Mouse (Mus musculus) forebrain, embryonic 15.5 days (tissue): ENCODE data around the gene Rnf180. TPM values are rescaled to one million over a fixed set of nuclear protein-coding genes. Genes with fewer than 3 reads are reported as not detected.
A peak's percentile ranks its signal among the peaks of the same experiment; 100 is the strongest.

Source experiments
- ATAC-seq: fragments of 200-750 bp; cut with Nextera tagmentation; replicated peaks from 2 replicates; pipeline ENCODE4 v1.8.0; 2017; ENCODE audit warnings: mild to moderate bottlenecking, moderate TSS enrichment, moderate library complexity
- H3K27ac ChIP-seq: fragments of 300-500 bp; sonication (generic); replicated peaks from 2 replicates; pipeline ENCODE4 v1.5.1; 2015; ENCODE audit warnings: mild to moderate bottlenecking, inconsistent platforms
- H3K27me3 ChIP-seq: fragments of 300-500 bp; sonication (generic); 2 replicates; pipeline ENCODE4 v1.6.1; 2015; ENCODE audit warnings: inconsistent platforms
- H3K36me3 ChIP-seq: fragments of 300-500 bp; sonication (generic); 2 replicates; pipeline ENCODE4 v1.6.1; 2015; ENCODE audit warnings: mild to moderate bottlenecking, inconsistent platforms
- H3K4me1 ChIP-seq: fragments of 300-500 bp; sonication (generic); 2 replicates; pipeline ENCODE4 v1.6.1; 2015; ENCODE audit warnings: inconsistent platforms
- H3K4me2 ChIP-seq: fragments of 300-500 bp; sonication (generic); replicated peaks from 2 replicates; pipeline ENCODE4 v1.6.1; 2015; ENCODE audit warnings: mild to moderate bottlenecking, inconsistent platforms
- H3K4me3 ChIP-seq: fragments of 300-500 bp; sonication (generic); 2 replicates; pipeline ENCODE4 v1.5.1; 2015; ENCODE audit warnings: mild to moderate bottlenecking, inconsistent platforms
- H3K9ac ChIP-seq: fragments of 300-500 bp; sonication (generic); replicated peaks from 2 replicates; pipeline ENCODE4 v1.6.1; 2015; ENCODE audit warnings: mild to moderate bottlenecking, inconsistent platforms
- H3K9me3 ChIP-seq: fragments of 300-500 bp; sonication (generic); 2 replicates; pipeline ENCODE4 v1.6.1; 2016; ENCODE audit warnings: inconsistent platforms
- WGBS: fragments of 180-500 bp; shearing (Covaris S2); methylation state at CpG from one replicate; pipeline ENCODE4 v1.1.7; 2015; ENCODE audit warnings: mixed read lengths; 5-methylcytosine and 5-hydroxymethylcytosine counted together
- polyA plus RNA-seq: library from polyadenylated mRNA; unstranded; fragments of >200 nt; fragmentation: Nextera tagmentation; extraction: Ambion mirVana; gene quantifications from 2 replicates; pipeline ENCODE4 v1.2.1, GENCODE M21; 2015

Gene Rnf180
- polyA plus RNA-seq, 1 experiment from 2014 or later, result 43.7 TPM

- 67% methylated on average over 14 of the region's 14 CpGs for WGBS
- peak; percentile 42 for ATAC-seq
- H3K4me3 ChIP-seq, result peak overlapping the region; percentile 26
- H3K27ac ChIP-seq, result peak overlapping the region; percentile 87
- H3K36me3 ChIP-seq, result peaks cover 5% of the 10 kb centered on the region; the same call in 1 of the 2 replicates
- H3K4me1 ChIP-seq, result peaks cover 22% of the 10 kb centered on the region
- H3K9ac ChIP-seq, result peak overlapping the region; percentile 2
- H3K4me2 ChIP-seq, result peak overlapping the region; percentile 27
- no peaks in the 10 kb centered on the region for H3K27me3 ChIP-seq
- H3K9me3 ChIP-seq, result no peaks in the 10 kb centered on the region
These were observed 45.0 kb downstream of the Rnf180 start for GRCm38 (mm10) chr13:105249599-105249998.

- ATAC-seq, result no peak
- peaks cover 22% of the 10 kb centered on the region for H3K4me1 ChIP-seq
- H3K4me2 ChIP-seq, result peak overlapping the region; percentile 35
- WGBS, result 64% methylated on average over 6 of the region's 6 CpGs
- H3K27me3 ChIP-seq, result no peaks in the 10 kb centered on the region
- H3K36me3 ChIP-seq, result peaks cover 6% of the 10 kb centered on the region; the same call in 1 of the 2 replicates
- no peaks in the 10 kb centered on the region for H3K9me3 ChIP-seq
- no peak overlapping the region for H3K9ac ChIP-seq
- peak overlapping the region; percentile 26 for H3K4me3 ChIP-seq
- H3K27ac ChIP-seq, result no peak overlapping the region
These were observed 46.9 kb downstream of the Rnf180 start for GRCm38 (mm10) chr13:105247691-105248090.

GRCm38 (mm10) chr13:105240810-105241209 lies 53.8 kb downstream of the Rnf180 start:
- 67% methylated on average over 2 of the region's 2 CpGs for WGBS
- no peak for ATAC-seq

GRCm38 (mm10) chr13:105227126-105227525 lies 67.5 kb downstream of the Rnf180 start:
- Histone ChIP-seq H3K27me3 (no peaks in the 10 kb centered on the region), H3K27ac (no peak overlapping the region), H3K4me2 (no peak overlapping the region), H3K36me3 (no peaks in the 10 kb centered on the region), H3K4me3 (no peak overlapping the region), H3K9me3 (no peaks in the 10 kb centered on the region), H3K4me1 (no peaks in the 10 kb centered on the region), H3K9ac (no peak overlapping the region)
- no peak for ATAC-seq
- WGBS, result 71% methylated on average over 4 of the region's 4 CpGs

More at GRCm38 (mm10) chr13:105240810-105241209, 53.8 kb downstream of the Rnf180 start:
- H3K4me3 ChIP-seq, result no peak overlapping the region
- no peaks in the 10 kb centered on the region for H3K4me1 ChIP-seq
- no peak overlapping the region for H3K27ac ChIP-seq
- no peak overlapping the region for H3K4me2 ChIP-seq
- no peak overlapping the region for H3K9ac ChIP-seq
- H3K9me3 ChIP-seq, result no peaks in the 10 kb centered on the region
- no peaks in the 10 kb centered on the region for H3K27me3 ChIP-seq
- peaks cover 6% of the 10 kb centered on the region; the same call in 1 of the 2 replicates for H3K36me3 ChIP-seq

GRCm38 (mm10) chr13:105224048-105224447 lies 70.6 kb downstream of the Rnf180 start:
- Histone ChIP-seq H3K27me3 (no peaks in the 10 kb centered on the region), H3K9ac (no peak overlapping the region), H3K4me2 (no peak overlapping the region), H3K4me1 (0 out of 2 replicates have a peak, but pooled peaks cover 3% of the 10 kb centered on the region), H3K36me3 (no peaks in the 10 kb centered on the region), H3K4me3 (no peak overlapping the region), H3K27ac (no peak overlapping the region), H3K9me3 (no peaks in the 10 kb centered on the region)
- 55% methylated on average over 10 of the region's 10 CpGs for WGBS
- no peak for ATAC-seq

- WGBS, result 65% methylated on average over 3 of the region's 3 CpGs
- Histone ChIP-seq H3K27me3 (no peaks in the 10 kb centered on the region), H3K27ac (no peak overlapping the region), H3K9ac (no peak overlapping the region), H3K4me3 (no peak overlapping the region), H3K9me3 (no peaks in the 10 kb centered on the region), H3K4me1 (0 out of 2 replicates have a peak, but pooled peaks cover 8% of the 10 kb centered on the region), H3K36me3 (no peaks in the 10 kb centered on the region), H3K4me2 (no peak overlapping the region)
- peak; percentile 62 for ATAC-seq
These were observed 71.5 kb downstream of the Rnf180 start for GRCm38 (mm10) chr13:105223147-105223546.

GRCm38 (mm10) chr13:105222016-105222725 lies 72.4 kb downstream of the Rnf180 start:
- H3K27ac ChIP-seq, result no peak overlapping the region
- peak; percentile 30; the same call in 1 of the 2 replicates for ATAC-seq
- H3K4me3 ChIP-seq, result no peak overlapping the region
- no peak overlapping the region for H3K4me2 ChIP-seq
- H3K9me3 ChIP-seq, result no peaks in the 10 kb centered on the region
- no peaks in the 10 kb centered on the region for H3K27me3 ChIP-seq
- H3K9ac ChIP-seq, result no peak overlapping the region
- H3K36me3 ChIP-seq, result no peaks in the 10 kb centered on the region
- 0 out of 2 replicates have a peak, but pooled peaks cover 8% of the 10 kb centered on the region for H3K4me1 ChIP-seq
- WGBS, result 84% methylated on average over 5 of the region's 5 CpGs

- no peak overlapping the region for H3K4me3 ChIP-seq
- WGBS, result 87% methylated on average over 3 of the region's 3 CpGs
- no peaks in the 10 kb centered on the region for H3K9me3 ChIP-seq
- H3K27ac ChIP-seq, result no peak overlapping the region
- ATAC-seq, result no peak
- no peaks in the 10 kb centered on the region for H3K4me1 ChIP-seq
- H3K36me3 ChIP-seq, result no peaks in the 10 kb centered on the region
- H3K4me2 ChIP-seq, result no peak overlapping the region
- H3K27me3 ChIP-seq, result no peaks in the 10 kb centered on the region
- H3K9ac ChIP-seq, result no peak overlapping the region
These were observed 83.9 kb downstream of the Rnf180 start for GRCm38 (mm10) chr13:105210746-105211145.

- Histone ChIP-seq H3K27me3 (no peaks in the 10 kb centered on the region), H3K4me2 (no peak overlapping the region), H3K9me3 (no peaks in the 10 kb centered on the region), H3K4me1 (no peaks in the 10 kb centered on the region), H3K27ac (no peak overlapping the region), H3K36me3 (no peaks in the 10 kb centered on the region), H3K4me3 (no peak overlapping the region), H3K9ac (no peak overlapping the region)
- ATAC-seq, result no peak
- 86% methylated on average over 3 of the region's 3 CpGs for WGBS
These were observed 90.8 kb downstream of the Rnf180 start for GRCm38 (mm10) chr13:105203851-105204250.

GRCm38 (mm10) chr13:105198658-105199057 lies 96.0 kb downstream of the Rnf180 start:
- no peaks in the 10 kb centered on the region for H3K4me1 ChIP-seq
- WGBS, result 86% methylated on average over 3 of the region's 3 CpGs

GRCm38 (mm10) chr13:105198028-105198427 lies 96.6 kb downstream of the Rnf180 start:
- H3K9me3 ChIP-seq, result no peaks in the 10 kb centered on the region
- 48% methylated on average over 3 of the region's 3 CpGs for WGBS

More at GRCm38 (mm10) chr13:105198658-105199057, 96.0 kb downstream of the Rnf180 start:
- H3K4me3 ChIP-seq, result no peak overlapping the region
- H3K27me3 ChIP-seq, result no peaks in the 10 kb centered on the region
- H3K9ac ChIP-seq, result no peak overlapping the region
- H3K4me2 ChIP-seq, result no peak overlapping the region
- H3K36me3 ChIP-seq, result no peaks in the 10 kb centered on the region
- ATAC-seq, result no peak
- no peaks in the 10 kb centered on the region for H3K9me3 ChIP-seq
- no peak overlapping the region for H3K27ac ChIP-seq

GRCm38 (mm10) chr13:105193583-105193982 lies 101.0 kb downstream of the Rnf180 start:
- H3K9ac ChIP-seq, result no peak overlapping the region
- WGBS, result 84% methylated on average over 7 of the region's 7 CpGs
- H3K27ac ChIP-seq, result no peak overlapping the region
- no peak overlapping the region for H3K4me3 ChIP-seq
- H3K9me3 ChIP-seq, result no peaks in the 10 kb centered on the region
- H3K36me3 ChIP-seq, result no peaks in the 10 kb centered on the region
- no peaks in the 10 kb centered on the region for H3K27me3 ChIP-seq
- no peaks in the 10 kb centered on the region for H3K4me1 ChIP-seq
- H3K4me2 ChIP-seq, result no peak overlapping the region
- ATAC-seq, result no peak

More at GRCm38 (mm10) chr13:105198028-105198427, 96.6 kb downstream of the Rnf180 start:
- no peaks in the 10 kb centered on the region for H3K36me3 ChIP-seq
- H3K27me3 ChIP-seq, result no peaks in the 10 kb centered on the region
- no peak overlapping the region for H3K4me2 ChIP-seq
- ATAC-seq, result no peak
- no peaks in the 10 kb centered on the region for H3K4me1 ChIP-seq
- H3K27ac ChIP-seq, result no peak overlapping the region
- no peak overlapping the region for H3K4me3 ChIP-seq
- no peak overlapping the region for H3K9ac ChIP-seq
